Mouse (Mus musculus) heart, embryonic 14.5 days (tissue): ENCODE data around the gene 5730522E02Rik. TPM values are rescaled to one million over a fixed set of nuclear protein-coding genes. Genes with fewer than 3 reads are reported as not detected.

Experiments
- ATAC-seq: fragments of 200-750 bp; cut with Nextera tagmentation; 2 replicates; pipeline ENCODE4 v1.8.0; 2017; ENCODE audit warnings: low read depth, moderate TSS enrichment; ENCODE audit not compliant: insufficient number of reproducible peaks, insufficient read depth, low FRiP score
- H3K27ac ChIP-seq, 2 experiments: fragments of 200-500 bp in 1 of 2; fragments of 300-500 bp in 1 of 2; sonication (generic) in 1 of 2; replicated peaks in 1 of 2; 2 replicates each; pipeline ENCODE4 v1.5.1; 2012 to 2014; ENCODE audit warnings: low read depth in 2 of 2, low read length in 2 of 2, control low read depth in 1 of 2, mild to moderate bottlenecking in 1 of 2, mixed read lengths in 1 of 2; ENCODE audit not compliant: control insufficient read depth in 1 of 2, insufficient read depth in 1 of 2
- H3K27me3 ChIP-seq: fragments of 300-500 bp; sonication (generic); 2 replicates; pipeline ENCODE4 v1.6.1; 2014; ENCODE audit warnings: mild to moderate bottlenecking, low read length, control low read depth; ENCODE audit not compliant: control insufficient read depth, insufficient read depth
- H3K36me3 ChIP-seq: fragments of 300-500 bp; sonication (generic); 2 replicates; pipeline ENCODE4 v1.6.1; 2014; ENCODE audit warnings: mild to moderate bottlenecking, control low read depth, low read length, mixed read lengths; ENCODE audit not compliant: control insufficient read depth, insufficient read depth
- H3K4me1 ChIP-seq, 2 experiments: fragments of 200-500 bp in 1 of 2; fragments of 300-500 bp in 1 of 2; sonication (generic) in 1 of 2; 2 replicates each; pipeline ENCODE4 v1.6.1; 2012 to 2014; ENCODE audit warnings: low read length in 2 of 2, control low read depth in 1 of 2, mixed read lengths in 1 of 2; ENCODE audit not compliant: control insufficient read depth in 2 of 2, insufficient read depth in 2 of 2
- H3K4me2 ChIP-seq: fragments of 300-500 bp; sonication (generic); 2 replicates; pipeline ENCODE4 v1.6.1; 2014; ENCODE audit warnings: mild to moderate bottlenecking, low read length
- H3K4me3 ChIP-seq, 2 experiments: fragments of 200-500 bp in 1 of 2; fragments of 300-500 bp in 1 of 2; sonication (generic) in 1 of 2; 2 replicates each; pipeline ENCODE4 v1.5.1; 2012 to 2014; ENCODE audit warnings: low read length in 2 of 2, mild to moderate bottlenecking in 2 of 2, control low read depth in 1 of 2, low read depth in 1 of 2, moderate library complexity in 1 of 2; ENCODE audit not compliant: control insufficient read depth in 1 of 2, insufficient read depth in 1 of 2
- H3K9ac ChIP-seq: fragments of 300-500 bp; sonication (generic); 2 replicates; pipeline ENCODE4 v1.6.1; 2014; ENCODE audit warnings: mild to moderate bottlenecking, low read length
- H3K9me3 ChIP-seq: fragments of 300-500 bp; sonication (generic); 2 replicates; pipeline ENCODE4 v1.6.1; 2016; ENCODE audit warnings: low read length, control low read depth; ENCODE audit not compliant: control insufficient read depth
- WGBS: fragments of 180-500 bp; shearing (Covaris S2); extraction: QIAGEN DNeasy Blood & Tissue Kit; methylation state at CpG from one replicate; pipeline ENCODE4 v1.1.7; 2014; 5-methylcytosine and 5-hydroxymethylcytosine counted together
- polyA plus RNA-seq: library from polyadenylated mRNA; unstranded; fragments of >200 nt; fragmentation: Nextera tagmentation; extraction: Ambion mirVana; gene quantifications from 2 replicates; pipeline ENCODE4 v1.2.1, GENCODE M21; 2014

Gene 5730522E02Rik
- polyA plus RNA-seq, 1 experiment from 2014 or later, result 0.77 TPM

- Histone ChIP-seq H3K27me3 (no peaks in the 10 kb centered on the region), H3K4me2 (no peak overlapping the region), H3K4me1 (peaks cover 0 to 2% of the 10 kb centered on the region in 2 experiments; a peak in 2 of 4 replicates), H3K27ac (no peak overlapping the region), H3K9me3 (no peaks in the 10 kb centered on the region), H3K4me3 (no peak overlapping the region), H3K9ac (no peak overlapping the region), H3K36me3 (no peaks in the 10 kb centered on the region)
- 76% methylated on average over 5 of the region's 5 CpGs for WGBS
- ATAC-seq, result no peak
These were observed 45.8 kb downstream of the 5730522E02Rik start for GRCm38 (mm10) chr11:26164651-26165259.

GRCm38 (mm10) chr11:26161354-26161753, 49.2 kb downstream of the 5730522E02Rik start:
- Histone ChIP-seq H3K27ac (no peak overlapping the region), H3K4me3 (no peak overlapping the region), H3K4me1 (peaks cover 0 to 2% of the 10 kb centered on the region in 2 experiments; a peak in 2 of 4 replicates), H3K9me3 (no peaks in the 10 kb centered on the region), H3K27me3 (no peaks in the 10 kb centered on the region), H3K36me3 (no peaks in the 10 kb centered on the region), H3K9ac (no peak overlapping the region), H3K4me2 (no peak overlapping the region)
- WGBS, result 60% methylated on average over 5 of the region's 5 CpGs
- no peak for ATAC-seq

- no peak overlapping the region for H3K4me3 ChIP-seq
- 71% methylated on average over 3 of the region's 3 CpGs for WGBS
- no peaks in the 10 kb centered on the region for H3K36me3 ChIP-seq
- no peaks in the 10 kb centered on the region for H3K27me3 ChIP-seq
- no peaks in the 10 kb centered on the region for H3K9me3 ChIP-seq
- H3K4me1 ChIP-seq, result peaks cover 0 to 2% of the 10 kb centered on the region in 2 experiments; a peak in 2 of 4 replicates
- H3K4me2 ChIP-seq, result no peak overlapping the region
- H3K9ac ChIP-seq, result no peak overlapping the region
- no peak for ATAC-seq
- no peak overlapping the region for H3K27ac ChIP-seq
These were observed 51.5 kb downstream of the 5730522E02Rik start for GRCm38 (mm10) chr11:26159033-26159432.

- H3K27me3 ChIP-seq, result no peaks in the 10 kb centered on the region
- H3K4me1 ChIP-seq, result no peaks in the 10 kb centered on the region
- ATAC-seq, result no peak
- no peak overlapping the region for H3K4me2 ChIP-seq
- H3K9me3 ChIP-seq, result no peaks in the 10 kb centered on the region
- no peak overlapping the region for H3K27ac ChIP-seq
- no peak overlapping the region for H3K9ac ChIP-seq
- no peak overlapping the region for H3K4me3 ChIP-seq
- 71% methylated on average over 3 of the region's 3 CpGs for WGBS
- H3K36me3 ChIP-seq, result no peaks in the 10 kb centered on the region
These were observed 70.5 kb downstream of the 5730522E02Rik start for GRCm38 (mm10) chr11:26140024-26140423.

GRCm38 (mm10) chr11:26138013-26138412, 72.5 kb downstream of the 5730522E02Rik start:
- H3K4me1 ChIP-seq, result no peaks in the 10 kb centered on the region
- no peaks in the 10 kb centered on the region for H3K27me3 ChIP-seq
- ATAC-seq, result no peak
- H3K9me3 ChIP-seq, result no peaks in the 10 kb centered on the region
- H3K27ac ChIP-seq, result no peak overlapping the region
- no peak overlapping the region for H3K4me3 ChIP-seq
- WGBS, result 82% methylated on average over 1 of the region's 1 CpGs
- no peak overlapping the region for H3K9ac ChIP-seq
- H3K36me3 ChIP-seq, result no peaks in the 10 kb centered on the region
- no peak overlapping the region for H3K4me2 ChIP-seq

- Histone ChIP-seq H3K4me2 (no peak overlapping the region), H3K36me3 (no peaks in the 10 kb centered on the region), H3K27ac (no peak overlapping the region), H3K27me3 (no peaks in the 10 kb centered on the region), H3K9me3 (no peaks in the 10 kb centered on the region), H3K4me1 (peaks cover 0 to 2% of the 10 kb centered on the region in 2 experiments; a peak in 2 of 4 replicates), H3K9ac (no peak overlapping the region), H3K4me3 (no peak overlapping the region)
- WGBS, result 18% methylated on average over 11 of the region's 11 CpGs
- ATAC-seq, result no peak
These were observed 79.7 kb downstream of the 5730522E02Rik start for GRCm38 (mm10) chr11:26130911-26131310.

- H3K27ac ChIP-seq, result no peak overlapping the region
- no peaks in the 10 kb centered on the region for H3K27me3 ChIP-seq
- no peak for ATAC-seq
- 50% methylated on average over 2 of the region's 2 CpGs for WGBS
- H3K4me2 ChIP-seq, result no peak overlapping the region
- H3K36me3 ChIP-seq, result no peaks in the 10 kb centered on the region
- H3K9me3 ChIP-seq, result no peaks in the 10 kb centered on the region
- H3K4me1 ChIP-seq, result peaks cover 0 to 2% of the 10 kb centered on the region in 2 experiments; a peak in 2 of 4 replicates
- H3K9ac ChIP-seq, result no peak overlapping the region
- H3K4me3 ChIP-seq, result no peak overlapping the region
These were observed 81.5 kb downstream of the 5730522E02Rik start for GRCm38 (mm10) chr11:26129054-26129453.

GRCm38 (mm10) chr11:26128385-26128784, 82.2 kb downstream of the 5730522E02Rik start:
- Histone ChIP-seq H3K9ac (no peak overlapping the region), H3K27me3 (no peaks in the 10 kb centered on the region), H3K36me3 (no peaks in the 10 kb centered on the region), H3K4me2 (no peak overlapping the region), H3K9me3 (no peaks in the 10 kb centered on the region), H3K4me1 (peaks cover 0 to 2% of the 10 kb centered on the region in 2 experiments; a peak in 2 of 4 replicates), H3K4me3 (no peak overlapping the region), H3K27ac (no peak overlapping the region)
- ATAC-seq, result no peak
- 53% methylated on average over 2 of the region's 2 CpGs for WGBS
